Mouse (Mus musculus): ENCODE measurements at regions not wholly inside any gene's neighbourhood (a gene's known extent, or its start where the extent isn't known, plus 50 kb on each side); places are given as distances from the start of the nearest gene placed in this dataset.

DNA sequence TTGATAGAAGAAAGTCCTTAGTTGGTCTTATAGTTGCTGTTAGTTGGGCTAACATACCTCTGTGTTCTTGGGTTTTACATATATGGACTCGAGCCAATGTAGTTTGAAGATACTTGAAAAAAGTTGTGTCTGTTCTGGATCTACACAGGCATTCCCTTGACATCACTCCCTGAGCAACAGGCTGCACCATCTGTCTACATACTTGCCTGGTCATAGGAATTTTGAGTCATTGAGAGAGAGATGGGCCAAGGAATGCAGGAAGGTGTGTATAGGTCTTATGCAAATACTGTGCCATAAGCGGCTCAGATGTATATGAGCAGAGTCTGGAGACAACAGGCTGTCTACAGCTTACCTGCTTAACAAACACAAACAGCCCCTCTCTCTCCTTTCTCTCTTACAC lies 122.9 kb downstream of the Asb1 start:
- no peak for TF ChIP-seq CTCF (conservative IDR thresholded peaks at IDR 0.05; ENCODE audit: insufficient read depth, insufficient read length, low read depth, low read length)
- TF ChIP-seq POLR2A (IDR thresholded peaks at IDR 0.05; ENCODE audit: low read depth, low read length): no peak
